Mouse (Mus musculus) myocyte (in vitro differentiated cells): ENCODE measurements at regions not wholly inside any gene's neighbourhood (a gene's known extent, or its start where the extent isn't known, plus 50 kb on each side); places are given as distances from the start of the nearest gene placed in this dataset.

Source experiments
- H3K27me3 ChIP-seq: one replicate; pipeline ENCODE4 v1.6.1; 2011; ENCODE audit not compliant: control insufficient read depth, insufficient read depth, insufficient read length
- H3K36me3 ChIP-seq: one replicate; pipeline ENCODE4 v1.6.1; 2011; ENCODE audit not compliant: control insufficient read depth, insufficient read depth
- H3K4me2 ChIP-seq: one replicate; pipeline ENCODE4 v1.6.1; 2011; ENCODE audit warnings: low read depth, control low read depth
- H3K4me3 ChIP-seq: one replicate; pipeline ENCODE4 v1.5.1; 2011; ENCODE audit warnings: mild to moderate bottlenecking, control low read depth, moderate library complexity
- H3K79me2 ChIP-seq: one replicate; pipeline ENCODE4 v1.6.1; 2011; ENCODE audit not compliant: control insufficient read depth, insufficient read depth
- H3ac ChIP-seq: one replicate; pipeline ENCODE4 v1.6.1; 2011; ENCODE audit not compliant: control insufficient read depth, insufficient read length
- CEBPB ChIP-seq: IDR thresholded peaks from 2 replicates; pipeline ENCODE4 v1.6.1; 2011; ENCODE audit warnings: mild to moderate bottlenecking, moderate library complexity; ENCODE audit not compliant: poor library complexity, insufficient read depth, severe bottlenecking
- E2F4 ChIP-seq: IDR thresholded peaks from one replicate; pipeline ENCODE4 v1.6.1; 2011; ENCODE audit warnings: mild to moderate bottlenecking, control low read depth, moderate library complexity; ENCODE audit not compliant: insufficient read depth
- MAX ChIP-seq: IDR thresholded peaks from one replicate; pipeline ENCODE4 v1.6.1; 2011; ENCODE audit warnings: low read depth, mild to moderate bottlenecking, control low read depth
- MYOD1 ChIP-seq, 3 experiments: IDR thresholded peaks; one replicate each; pipeline ENCODE4 v1.6.1; 2011; ENCODE audit warnings: control low read depth in 2 of 3, low read depth in 2 of 3, mild to moderate bottlenecking in 2 of 3, moderate library complexity in 1 of 3; ENCODE audit not compliant: insufficient read length in 2 of 3, control insufficient read depth in 1 of 3
- MYOG ChIP-seq, 3 experiments: IDR thresholded peaks; one replicate each; pipeline ENCODE4 v1.6.1; 2011; ENCODE audit warnings: control low read depth in 2 of 3, low read depth in 2 of 3, mild to moderate bottlenecking in 2 of 3; ENCODE audit not compliant: insufficient read length in 2 of 3, control insufficient read depth in 1 of 3, insufficient read depth in 1 of 3
- POLR2A ChIP-seq: IDR thresholded peaks from one replicate; pipeline ENCODE4 v1.6.1; 2011; ENCODE audit warnings: low read depth, mild to moderate bottlenecking, control low read depth, moderate library complexity; ENCODE audit not compliant: insufficient read length
- POLR2AphosphoS2 ChIP-seq: IDR thresholded peaks from one replicate; pipeline ENCODE4 v1.6.1; 2011; ENCODE audit warnings: low read depth, control low read depth; ENCODE audit not compliant: insufficient read length
- REST ChIP-seq: IDR thresholded peaks from one replicate; pipeline ENCODE4 v1.6.1; 2011; ENCODE audit warnings: mild to moderate bottlenecking, control low read depth, moderate library complexity; ENCODE audit not compliant: insufficient read depth, insufficient read length
- SRF ChIP-seq: IDR thresholded peaks from one replicate; pipeline ENCODE4 v1.6.1; 2011; ENCODE audit warnings: low read depth; ENCODE audit not compliant: control insufficient read depth, insufficient read length
- TCF12 ChIP-seq: IDR thresholded peaks from one replicate; pipeline ENCODE4 v1.6.1; 2011; ENCODE audit warnings: mild to moderate bottlenecking, control low read depth; ENCODE audit not compliant: poor library complexity, insufficient read depth, severe bottlenecking
- TCF3 ChIP-seq: IDR thresholded peaks from one replicate; pipeline ENCODE4 v1.6.1; 2011; ENCODE audit warnings: low read depth, control low read depth; ENCODE audit not compliant: insufficient read length
- USF1 ChIP-seq: IDR thresholded peaks from one replicate; pipeline ENCODE4 v1.6.1; 2011; ENCODE audit warnings: low read depth, mild to moderate bottlenecking, control low read depth, moderate library complexity

DNA sequence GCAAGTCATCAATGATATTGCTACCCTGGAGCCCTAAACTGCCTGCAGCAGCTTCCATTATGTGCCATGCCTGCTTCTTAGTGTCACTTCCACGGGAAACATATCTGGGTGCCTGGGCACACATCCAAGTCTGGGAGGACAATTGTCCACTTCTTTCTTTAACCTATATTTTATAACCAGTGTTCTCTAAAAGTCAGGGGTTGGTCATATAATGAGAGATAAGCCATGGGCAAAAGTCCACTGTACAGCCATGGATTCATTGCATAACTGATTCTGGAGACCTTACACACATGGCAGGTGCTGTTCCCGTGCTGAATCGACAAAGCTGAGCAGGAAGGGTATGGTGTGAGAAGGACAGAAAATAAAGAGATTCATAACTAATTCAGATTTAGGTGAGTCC is 55.1 kb upstream of the Nampt start:
- H3K4me3 ChIP-seq: no peak overlapping the region
- no peaks in the 10 kb centered on the region for H3K79me2 ChIP-seq
- H3K4me2 ChIP-seq: no peak overlapping the region
- no peak for TF ChIP-seq POLR2AphosphoS2
- TF ChIP-seq POLR2A: no peak
- no peak for TF ChIP-seq MAX
- no peak for TF ChIP-seq TCF12
- TF ChIP-seq USF1: no peak
- no peak for TF ChIP-seq TCF3
- no peak for TF ChIP-seq CEBPB
- TF ChIP-seq MYOG (IDR thresholded peaks at IDR 0.05; ENCODE audit: control insufficient read depth in 1 of 3, insufficient read depth in 1 of 3, insufficient read length in 2 of 3, low read depth in 2 of 3): no peak
- no peak for TF ChIP-seq SRF
- TF ChIP-seq REST: no peak
- no peak for TF ChIP-seq E2F4
- TF ChIP-seq MYOD1 (IDR thresholded peaks at IDR 0.05; ENCODE audit: control insufficient read depth in 1 of 3, insufficient read length in 2 of 3, low read depth in 2 of 3): no peak
- H3K36me3 ChIP-seq: no peaks in the 10 kb centered on the region
- H3ac ChIP-seq: no peak overlapping the region
- no peaks in the 10 kb centered on the region for H3K27me3 ChIP-seq

DNA sequence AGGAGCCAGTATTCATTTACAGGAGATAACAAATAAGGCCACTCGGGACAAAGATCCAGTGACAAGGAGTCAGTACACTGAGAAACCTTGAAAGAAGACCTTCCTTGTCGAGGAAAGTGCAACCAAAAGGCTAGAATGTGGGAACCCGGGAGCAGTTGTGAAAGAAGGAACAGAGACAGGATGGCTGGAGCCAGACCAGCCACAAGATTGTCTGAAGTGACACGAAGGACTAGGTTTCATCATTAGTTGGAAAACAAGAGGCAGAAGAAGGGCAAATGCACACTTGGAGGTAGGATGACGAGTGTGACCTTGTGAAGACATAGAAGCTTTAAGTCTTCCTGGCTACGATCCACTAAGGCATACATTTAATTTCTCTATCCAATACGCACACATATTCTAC is 54.6 kb upstream of the Nampt start:
- H3K79me2 ChIP-seq: no peaks in the 10 kb centered on the region
- no peaks in the 10 kb centered on the region for H3K27me3 ChIP-seq
- no peak overlapping the region for H3K4me3 ChIP-seq
- no peak overlapping the region for H3ac ChIP-seq
- H3K36me3 ChIP-seq: no peaks in the 10 kb centered on the region
- no peak overlapping the region for H3K4me2 ChIP-seq
- TF ChIP-seq POLR2A: no peak

DNA sequence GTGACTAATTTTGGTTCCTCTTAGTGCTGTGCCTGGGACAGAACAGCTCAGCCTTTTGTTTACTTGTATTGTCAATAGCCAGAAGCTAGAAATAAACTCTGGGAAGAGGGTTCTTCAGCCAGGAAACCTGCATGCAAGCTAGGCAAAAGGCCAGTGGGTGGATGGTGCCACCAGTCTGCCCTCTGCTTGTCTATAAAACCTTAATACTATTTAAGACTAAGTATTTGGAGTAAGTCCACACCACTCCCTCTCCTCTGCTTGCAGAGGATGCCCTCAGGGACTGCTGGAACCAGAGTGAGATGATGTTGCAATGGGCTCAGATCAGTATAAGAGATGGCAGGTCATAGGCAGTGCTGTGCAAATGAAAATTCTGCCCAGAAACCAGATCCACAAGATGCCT is 53.5 kb upstream of the Nampt start:
- H3K79me2 ChIP-seq: no peaks in the 10 kb centered on the region
- H3K4me2 ChIP-seq: no peak overlapping the region
- no peak for TF ChIP-seq E2F4
- no peaks in the 10 kb centered on the region for H3K36me3 ChIP-seq
- no peak overlapping the region for H3K4me3 ChIP-seq
- no peaks in the 10 kb centered on the region for H3K27me3 ChIP-seq
- H3ac ChIP-seq: no peak overlapping the region

DNA sequence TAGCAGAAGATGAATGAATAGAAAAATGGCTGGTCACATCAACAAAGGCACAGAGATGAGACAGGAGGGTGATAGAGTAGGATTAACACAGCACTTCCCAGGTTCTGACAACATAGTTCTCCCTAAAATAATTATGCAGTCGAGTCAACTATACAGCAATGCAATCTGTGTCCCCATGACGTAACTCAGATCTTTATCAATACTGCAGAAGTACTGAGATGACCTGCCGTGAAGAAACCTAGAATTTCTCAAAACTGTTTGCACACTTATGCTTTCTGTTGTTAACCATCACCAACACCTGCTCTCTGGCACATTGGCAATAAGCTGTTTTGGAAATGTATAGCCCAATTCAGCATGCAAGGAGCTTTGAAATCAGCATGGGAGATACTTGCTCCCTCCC is 52.8 kb upstream of the Nampt start:
- Histone ChIP-seq H3K4me2 (no peak overlapping the region), H3K36me3 (no peaks in the 10 kb centered on the region), H3K4me3 (no peak overlapping the region), H3ac (no peak overlapping the region), H3K79me2 (no peaks in the 10 kb centered on the region), H3K27me3 (no peaks in the 10 kb centered on the region)
- TF ChIP-seq MAX (no peak), REST (no peak), POLR2AphosphoS2 (no peak), E2F4 (no peak), MYOD1 (IDR thresholded peaks at IDR 0.05; ENCODE audit: control insufficient read depth in 1 of 3, insufficient read length in 2 of 3, low read depth in 2 of 3) (no peak), CEBPB (no peak), MYOG (IDR thresholded peaks at IDR 0.05; ENCODE audit: control insufficient read depth in 1 of 3, insufficient read depth in 1 of 3, insufficient read length in 2 of 3, low read depth in 2 of 3) (no peak), USF1 (no peak), TCF3 (no peak), TCF12 (no peak), SRF (no peak), POLR2A (no peak)

DNA sequence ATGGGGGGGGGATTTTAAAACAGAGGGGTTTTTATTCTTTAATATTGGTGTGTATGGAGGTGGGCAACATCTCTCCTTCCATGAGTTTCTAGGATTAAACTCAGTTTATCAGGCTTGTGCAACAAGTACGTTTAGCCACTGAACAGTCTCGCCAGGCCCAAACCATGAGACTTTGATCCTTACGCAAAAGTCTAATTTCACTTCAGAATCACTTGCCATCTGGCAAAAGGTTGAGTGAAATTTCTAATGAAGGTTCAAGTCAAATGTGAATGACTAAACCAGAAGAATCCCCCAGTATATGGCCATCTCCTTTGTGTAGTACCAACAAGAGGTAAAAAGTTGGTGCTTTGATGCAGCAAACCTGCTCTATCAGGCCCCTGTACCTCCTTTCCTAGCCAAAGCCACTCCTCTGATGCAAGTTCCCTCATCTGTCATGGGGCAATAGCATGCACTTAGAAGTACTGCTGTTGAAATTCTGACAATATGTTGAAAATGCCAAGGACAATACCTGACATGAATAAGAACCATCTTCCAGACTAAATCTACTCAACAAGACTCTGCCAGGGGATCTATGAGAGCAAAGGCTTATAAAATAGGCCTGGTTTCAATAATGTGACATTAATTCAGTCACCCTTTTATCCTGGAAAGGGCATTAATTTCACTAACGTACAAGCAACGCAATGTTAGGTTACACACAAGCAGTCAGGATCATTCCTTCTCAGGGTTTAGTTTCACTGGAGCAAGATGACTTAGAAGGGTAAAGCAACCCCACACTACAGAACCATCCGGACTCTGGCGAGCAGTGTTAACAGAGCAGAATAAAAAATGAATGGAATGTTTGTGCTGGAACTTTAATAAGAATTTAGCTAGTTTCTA is 51.9 kb upstream of the Nampt start:
- Histone ChIP-seq H3K4me3 (no peak overlapping the region), H3K36me3 (no peaks in the 10 kb centered on the region), H3K27me3 (no peaks in the 10 kb centered on the region), H3ac (no peak overlapping the region), H3K79me2 (no peaks in the 10 kb centered on the region), H3K4me2 (no peak overlapping the region)
- no peak for TF ChIP-seq POLR2AphosphoS2
- no peak for TF ChIP-seq MYOG (IDR thresholded peaks at IDR 0.05; ENCODE audit: control insufficient read depth in 1 of 3, insufficient read depth in 1 of 3, insufficient read length in 2 of 3, low read depth in 2 of 3)
- TF ChIP-seq USF1: no peak
- TF ChIP-seq TCF12: no peak
- no peak for TF ChIP-seq MAX
- TF ChIP-seq POLR2A: no peak
- no peak for TF ChIP-seq TCF3
- no peak for TF ChIP-seq CEBPB
- no peak for TF ChIP-seq MYOD1 (IDR thresholded peaks at IDR 0.05; ENCODE audit: control insufficient read depth in 1 of 3, insufficient read length in 2 of 3, low read depth in 2 of 3)
- no peak for TF ChIP-seq E2F4
- TF ChIP-seq SRF: no peak
- TF ChIP-seq REST: no peak
